Mouse (Mus musculus): Measurements from ENCODE around the gene Ube2k. TPM values are rescaled to one million over a fixed set of nuclear protein-coding genes. Genes with fewer than 3 reads are reported as not detected.

Ube2k gene
- polyA plus RNA-seq, 1 experiment from 2014 or later, result 107 TPM

GRCm38 (mm10) chr5:65538829-65539228 is 1.8 kb downstream of the Ube2k start:
- no peaks in the 10 kb centered on the region for H3K27me3 ChIP-seq (ENCODE audit: control insufficient read depth, insufficient read depth, low read length)
- peak overlapping the region in 1 of 2 experiments; percentile 27; a peak in 2 of 4 replicates for H3K4me3 ChIP-seq (ENCODE audit: control insufficient read depth in 1 of 2, insufficient read depth in 1 of 2, low read depth in 1 of 2, low read length in 2 of 2)
- no peaks in the 10 kb centered on the region for H3K9me3 ChIP-seq (ENCODE audit: control insufficient read depth, low read length)
- WGBS, result 44% methylated on average over 4 of the region's 4 CpGs
- peak overlapping the region; percentile 79 for H3K4me2 ChIP-seq (ENCODE audit: low read length)
- H3K4me1 ChIP-seq (ENCODE audit: control insufficient read depth in 2 of 2, insufficient read depth in 2 of 2, low read length in 2 of 2), result peaks cover 2 to 17% of the 10 kb centered on the region in 2 experiments
- H3K36me3 ChIP-seq (ENCODE audit: control insufficient read depth, insufficient read depth, low read length), result peaks cover 6% of the 10 kb centered on the region; the same call in 1 of the 2 replicates
- peak overlapping the region; percentile 64 for H3K9ac ChIP-seq (ENCODE audit: low read length)
- H3K27ac ChIP-seq (replicated peaks in 1 of 2; ENCODE audit: control insufficient read depth in 1 of 2, insufficient read depth in 1 of 2, low read depth in 2 of 2, low read length in 2 of 2), result no peak overlapping the region
- no peak for ATAC-seq (ENCODE audit: insufficient number of reproducible peaks, insufficient read depth, low FRiP score, low read depth)

DNA sequence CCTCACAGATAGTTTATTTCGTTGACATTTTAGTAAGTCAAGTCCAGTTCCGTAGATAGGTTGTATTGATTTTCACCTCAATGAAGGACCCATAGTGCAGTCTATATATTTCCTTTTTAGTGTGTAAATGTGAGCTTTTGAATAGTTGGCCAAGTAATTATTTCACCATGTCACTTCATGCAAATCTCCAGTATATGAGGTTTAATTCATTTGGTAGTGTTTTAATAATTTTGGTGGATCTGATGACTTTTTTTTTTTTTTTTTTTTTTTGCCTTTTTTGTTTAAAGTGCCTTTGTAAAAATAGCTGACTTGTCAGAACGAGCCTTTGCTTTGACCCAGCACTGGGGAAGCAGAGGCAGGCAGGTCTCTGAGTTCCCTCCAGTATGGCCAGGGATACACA is 2.8 kb downstream of the Ube2k start:
- Histone ChIP-seq H3K27ac (replicated peaks in 1 of 2; ENCODE audit: control insufficient read depth in 1 of 2, insufficient read depth in 1 of 2, low read depth in 2 of 2, low read length in 2 of 2) (no peak overlapping the region), H3K9ac (ENCODE audit: low read length) (no peak overlapping the region), H3K36me3 (ENCODE audit: control insufficient read depth, insufficient read depth, low read length) (peaks cover 6% of the 10 kb centered on the region; the same call in 1 of the 2 replicates), H3K4me2 (ENCODE audit: low read length) (peak overlapping the region; percentile 79), H3K4me1 (ENCODE audit: control insufficient read depth in 2 of 2, insufficient read depth in 2 of 2, low read length in 2 of 2) (peaks cover 2 to 17% of the 10 kb centered on the region in 2 experiments), H3K9me3 (ENCODE audit: control insufficient read depth, low read length) (no peaks in the 10 kb centered on the region), H3K27me3 (ENCODE audit: control insufficient read depth, insufficient read depth, low read length) (no peaks in the 10 kb centered on the region), H3K4me3 (ENCODE audit: control insufficient read depth in 1 of 2, insufficient read depth in 1 of 2, low read depth in 1 of 2, low read length in 2 of 2) (peak overlapping the region in 1 of 2 experiments; percentile 21; a peak in 1 of 4 replicates)
- ATAC-seq (ENCODE audit: insufficient number of reproducible peaks, insufficient read depth, low FRiP score, low read depth), result no peak
- 92% methylated on average over 3 of the region's 3 CpGs for WGBS

DNA sequence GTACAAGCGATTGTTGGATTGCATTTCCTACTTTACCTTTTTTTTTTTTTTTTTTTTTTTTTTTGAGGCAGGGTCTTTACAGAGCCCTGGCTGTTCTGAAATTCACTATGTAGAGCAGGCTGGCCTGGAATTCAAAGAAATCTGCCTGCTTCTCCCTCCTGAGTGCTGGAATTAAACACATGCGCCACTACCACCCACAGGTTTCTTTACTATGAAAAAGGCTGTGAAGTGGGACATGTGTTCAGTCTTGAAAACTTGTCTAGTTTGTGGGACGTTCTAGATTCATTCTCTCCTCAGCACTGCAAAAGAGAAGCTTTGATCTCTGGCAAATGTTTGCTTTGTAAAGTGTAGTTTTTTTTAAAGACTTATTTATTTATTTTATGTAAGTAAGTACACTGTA is 4.9 kb downstream of the Ube2k start:
- Histone ChIP-seq H3K27ac (replicated peaks in 1 of 2; ENCODE audit: control insufficient read depth in 1 of 2, insufficient read depth in 1 of 2, low read depth in 2 of 2, low read length in 2 of 2) (no peak overlapping the region), H3K9ac (ENCODE audit: low read length) (no peak overlapping the region), H3K9me3 (ENCODE audit: control insufficient read depth, low read length) (no peaks in the 10 kb centered on the region), H3K27me3 (ENCODE audit: control insufficient read depth, insufficient read depth, low read length) (no peaks in the 10 kb centered on the region), H3K4me3 (ENCODE audit: control insufficient read depth in 1 of 2, insufficient read depth in 1 of 2, low read depth in 1 of 2, low read length in 2 of 2) (no peak overlapping the region), H3K4me1 (ENCODE audit: control insufficient read depth in 2 of 2, insufficient read depth in 2 of 2, low read length in 2 of 2) (peaks cover 2 to 11% of the 10 kb centered on the region in 2 experiments), H3K4me2 (ENCODE audit: low read length) (no peak overlapping the region), H3K36me3 (ENCODE audit: control insufficient read depth, insufficient read depth, low read length) (peaks cover 6% of the 10 kb centered on the region; the same call in 1 of the 2 replicates)
- ATAC-seq (ENCODE audit: insufficient number of reproducible peaks, insufficient read depth, low FRiP score, low read depth), result no peak
- 89% methylated on average over 3 of the region's 3 CpGs for WGBS

DNA sequence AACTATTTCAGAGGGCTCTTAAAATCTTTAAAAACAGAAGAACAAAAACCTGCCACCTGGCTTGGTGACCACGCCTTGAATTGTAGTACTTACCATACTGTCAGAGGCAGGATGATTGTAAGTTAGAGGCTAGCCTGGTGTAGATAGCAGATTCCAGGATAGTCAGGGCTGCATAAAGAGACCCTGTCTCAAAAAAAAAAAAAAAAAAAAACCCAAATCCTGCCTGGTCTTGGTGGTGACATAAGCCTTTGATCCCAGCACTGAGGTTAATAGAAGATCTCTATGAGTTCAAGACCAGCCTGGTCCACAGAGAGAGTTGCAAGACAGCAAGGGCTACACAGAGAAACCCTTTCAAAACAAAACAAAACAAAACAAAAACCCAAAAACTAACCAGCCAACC is 6.5 kb downstream of the Ube2k start:
- 84% methylated on average over 1 of the region's 1 CpGs for WGBS
- ATAC-seq (ENCODE audit: insufficient number of reproducible peaks, insufficient read depth, low FRiP score, low read depth), result no peak
- H3K27ac ChIP-seq (replicated peaks in 1 of 2; ENCODE audit: control insufficient read depth in 1 of 2, insufficient read depth in 1 of 2, low read depth in 2 of 2, low read length in 2 of 2), result no peak overlapping the region

DNA sequence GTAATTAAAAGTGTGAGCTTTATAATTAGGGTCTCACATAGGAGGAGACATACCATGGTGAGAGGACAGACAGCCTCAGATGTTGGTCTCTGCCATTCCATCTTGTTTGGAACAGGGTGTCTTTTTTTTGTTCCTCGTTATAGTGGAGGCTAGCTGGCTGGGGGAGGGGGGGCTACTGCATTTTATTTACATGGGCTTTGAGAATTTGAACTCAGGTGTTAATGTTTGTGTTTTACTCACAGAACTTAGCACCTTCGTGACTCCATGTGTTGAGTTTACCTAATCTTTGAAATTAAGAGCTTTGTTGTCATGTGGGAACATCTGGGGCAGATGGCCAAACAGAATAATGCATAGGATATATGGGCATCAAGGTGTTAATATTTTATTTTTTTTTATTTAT is 7.6 kb downstream of the Ube2k start:
- no peak overlapping the region for H3K4me3 ChIP-seq (ENCODE audit: control insufficient read depth in 1 of 2, insufficient read depth in 1 of 2, low read depth in 1 of 2, low read length in 2 of 2)
- peaks cover 8% of the 10 kb centered on the region; the same call in 1 of the 2 replicates for H3K36me3 ChIP-seq (ENCODE audit: control insufficient read depth, insufficient read depth, low read length)
- no peak for ATAC-seq (ENCODE audit: insufficient number of reproducible peaks, insufficient read depth, low FRiP score, low read depth)
- WGBS, result 86% methylated on average over 2 of the region's 2 CpGs
- no peak overlapping the region for H3K9ac ChIP-seq (ENCODE audit: low read length)
- H3K4me1 ChIP-seq (ENCODE audit: control insufficient read depth in 2 of 2, insufficient read depth in 2 of 2, low read length in 2 of 2), result peaks cover 2 to 5% of the 10 kb centered on the region in 2 experiments
- H3K4me2 ChIP-seq (ENCODE audit: low read length), result no peak overlapping the region
- H3K27ac ChIP-seq (replicated peaks in 1 of 2; ENCODE audit: control insufficient read depth in 1 of 2, insufficient read depth in 1 of 2, low read depth in 2 of 2, low read length in 2 of 2), result no peak overlapping the region
- no peaks in the 10 kb centered on the region for H3K9me3 ChIP-seq (ENCODE audit: control insufficient read depth, low read length)
- H3K27me3 ChIP-seq (ENCODE audit: control insufficient read depth, insufficient read depth, low read length), result no peaks in the 10 kb centered on the region

More for the DNA sequence above, 6.5 kb downstream of the Ube2k start:
- Histone ChIP-seq H3K4me2 (ENCODE audit: low read length) (no peak overlapping the region), H3K27me3 (ENCODE audit: control insufficient read depth, insufficient read depth, low read length) (no peaks in the 10 kb centered on the region), H3K4me1 (ENCODE audit: control insufficient read depth in 2 of 2, insufficient read depth in 2 of 2, low read length in 2 of 2) (peaks cover 2 to 11% of the 10 kb centered on the region in 2 experiments), H3K4me3 (ENCODE audit: control insufficient read depth in 1 of 2, insufficient read depth in 1 of 2, low read depth in 1 of 2, low read length in 2 of 2) (no peak overlapping the region), H3K9ac (ENCODE audit: low read length) (no peak overlapping the region), H3K9me3 (ENCODE audit: control insufficient read depth, low read length) (no peaks in the 10 kb centered on the region), H3K36me3 (ENCODE audit: control insufficient read depth, insufficient read depth, low read length) (peaks cover 6% of the 10 kb centered on the region; the same call in 1 of the 2 replicates)

GRCm38 (mm10) chr5:65549677-65550076 is 12.6 kb downstream of the Ube2k start:
- Histone ChIP-seq H3K4me1 (ENCODE audit: control insufficient read depth in 2 of 2, insufficient read depth in 2 of 2, low read length in 2 of 2) (peaks cover 0 to 20% of the 10 kb centered on the region in 2 experiments; a peak in 3 of 4 replicates), H3K27ac (replicated peaks in 1 of 2; ENCODE audit: control insufficient read depth in 1 of 2, insufficient read depth in 1 of 2, low read depth in 2 of 2, low read length in 2 of 2) (no peak overlapping the region), H3K9me3 (ENCODE audit: control insufficient read depth, low read length) (no peaks in the 10 kb centered on the region), H3K36me3 (ENCODE audit: control insufficient read depth, insufficient read depth, low read length) (peaks cover 7% of the 10 kb centered on the region; the same call in 1 of the 2 replicates), H3K9ac (ENCODE audit: low read length) (no peak overlapping the region), H3K4me3 (ENCODE audit: control insufficient read depth in 1 of 2, insufficient read depth in 1 of 2, low read depth in 1 of 2, low read length in 2 of 2) (no peak overlapping the region), H3K27me3 (ENCODE audit: control insufficient read depth, insufficient read depth, low read length) (no peaks in the 10 kb centered on the region), H3K4me2 (ENCODE audit: low read length) (no peak overlapping the region)
- 64% methylated on average over 1 of the region's 1 CpGs for WGBS
- ATAC-seq (ENCODE audit: insufficient number of reproducible peaks, insufficient read depth, low FRiP score, low read depth), result no peak

DNA sequence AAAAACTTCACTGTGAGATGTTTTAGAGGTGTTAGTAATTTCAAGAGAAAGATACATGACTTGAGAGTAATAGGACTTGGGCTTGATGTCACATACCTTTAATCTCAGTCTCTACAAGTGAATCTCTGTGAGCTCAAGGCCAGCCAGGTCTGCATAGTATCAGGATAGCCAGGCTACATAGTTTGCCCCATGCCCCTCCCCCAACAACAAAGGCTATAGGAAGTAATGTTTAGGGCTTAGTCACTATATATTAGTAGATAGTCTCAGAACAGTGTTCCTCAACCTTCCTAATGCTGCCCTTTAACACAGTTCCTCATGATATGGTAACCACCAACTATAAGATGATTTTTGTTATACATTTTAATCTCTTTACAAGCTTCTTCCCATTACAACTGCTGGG is 20.1 kb downstream of the Ube2k start:
- Histone ChIP-seq H3K9ac (ENCODE audit: low read length) (no peak overlapping the region), H3K4me3 (ENCODE audit: control insufficient read depth in 1 of 2, insufficient read depth in 1 of 2, low read depth in 1 of 2, low read length in 2 of 2) (no peak overlapping the region), H3K27me3 (ENCODE audit: control insufficient read depth, insufficient read depth, low read length) (no peaks in the 10 kb centered on the region), H3K36me3 (ENCODE audit: control insufficient read depth, insufficient read depth, low read length) (peaks cover 7% of the 10 kb centered on the region; the same call in 1 of the 2 replicates), H3K4me2 (ENCODE audit: low read length) (no peak overlapping the region), H3K27ac (replicated peaks in 1 of 2; ENCODE audit: control insufficient read depth in 1 of 2, insufficient read depth in 1 of 2, low read depth in 2 of 2, low read length in 2 of 2) (no peak overlapping the region), H3K9me3 (ENCODE audit: control insufficient read depth, low read length) (no peaks in the 10 kb centered on the region), H3K4me1 (ENCODE audit: control insufficient read depth in 2 of 2, insufficient read depth in 2 of 2, low read length in 2 of 2) (peaks cover 0 to 10% of the 10 kb centered on the region in 2 experiments; a peak in 1 of 4 replicates)
- no peak for ATAC-seq (ENCODE audit: insufficient number of reproducible peaks, insufficient read depth, low FRiP score, low read depth)

Data from heart, embryonic 14.5 days (tissue).